Mouse (Mus musculus) forebrain, embryonic 16.5 days (tissue): ENCODE measurements around the gene Patj. TPM values are rescaled to one million over a fixed set of nuclear protein-coding genes. Genes with fewer than 3 reads are reported as not detected.
"Not testable (repeated sequence)": the region's sequence is repeated elsewhere in the genome, so short reads cannot be mapped to it uniquely, and the experiment has no call there.

ENCODE experiments used
- ATAC-seq: fragments of 200-750 bp; cut with Nextera tagmentation; 2 replicates; pipeline ENCODE4 v1.8.0; 2017; ENCODE audit warnings: mild to moderate bottlenecking, moderate library complexity
- H3K27ac ChIP-seq: fragments of 300-500 bp; sonication (generic); 2 replicates; pipeline ENCODE4 v1.5.1; 2014; ENCODE audit warnings: low read length, control low read depth
- H3K27me3 ChIP-seq: fragments of 300-500 bp; sonication (generic); replicated peaks from 2 replicates; pipeline ENCODE4 v1.6.1; 2014; ENCODE audit warnings: low read length; ENCODE audit not compliant: control insufficient read depth, insufficient read depth
- H3K36me3 ChIP-seq: fragments of 300-500 bp; sonication (generic); 2 replicates; pipeline ENCODE4 v1.6.1; 2014; ENCODE audit not compliant: control insufficient read depth, insufficient read depth
- H3K4me1 ChIP-seq: fragments of 300-500 bp; sonication (generic); replicated peaks from 2 replicates; pipeline ENCODE4 v1.6.1; 2014; ENCODE audit warnings: low read length; ENCODE audit not compliant: control insufficient read depth, insufficient read depth
- H3K4me2 ChIP-seq: fragments of 300-500 bp; sonication (generic); 2 replicates; pipeline ENCODE4 v1.6.1; 2014; ENCODE audit warnings: mild to moderate bottlenecking, low read length, control low read depth
- H3K4me3 ChIP-seq: fragments of 300-500 bp; sonication (generic); replicated peaks from 2 replicates; pipeline ENCODE4 v1.5.1; 2014; ENCODE audit warnings: mild to moderate bottlenecking, low read length, control low read depth
- H3K9ac ChIP-seq: fragments of 300-500 bp; sonication (generic); replicated peaks from 2 replicates; pipeline ENCODE4 v1.6.1; 2014; ENCODE audit warnings: low read depth, low read length, control low read depth
- H3K9me3 ChIP-seq: fragments of 300-500 bp; sonication (generic); 2 replicates; pipeline ENCODE4 v1.6.1; 2016; ENCODE audit warnings: low read length; ENCODE audit not compliant: control insufficient read depth
- WGBS: fragments of 180-500 bp; shearing (Covaris S2); extraction: QIAGEN DNeasy Blood & Tissue Kit; methylation state at CpG from one replicate; pipeline ENCODE4 v1.1.7; 2014; 5-methylcytosine and 5-hydroxymethylcytosine counted together
- polyA plus RNA-seq: library from polyadenylated mRNA; unstranded; fragments of >200 nt; fragmentation: Nextera tagmentation; extraction: Ambion mirVana; gene quantifications from 2 replicates; pipeline ENCODE4 v1.2.1, GENCODE M21; 2015

Patj gene
- polyA plus RNA-seq, 1 experiment from 2014 or later, result 5.9 TPM

GRCm38 (mm10) chr4:98700156-98700555 is 304.6 kb downstream of the Patj start:
- no peaks in the 10 kb centered on the region for H3K36me3 ChIP-seq
- H3K4me3 ChIP-seq, result no peak overlapping the region
- H3K4me2 ChIP-seq, result no peak overlapping the region
- 93% methylated on average over 3 of the region's 3 CpGs for WGBS
- no peaks in the 10 kb centered on the region for H3K9me3 ChIP-seq
- H3K27me3 ChIP-seq, result no peaks in the 10 kb centered on the region
- no peak for ATAC-seq
- H3K4me1 ChIP-seq, result peaks cover 7% of the 10 kb centered on the region
- no peak overlapping the region for H3K9ac ChIP-seq
- no peak overlapping the region for H3K27ac ChIP-seq

- Histone ChIP-seq H3K4me1 (peaks cover 7% of the 10 kb centered on the region), H3K9ac (peak overlapping the region; percentile 22; the same call in 1 of the 2 replicates), H3K4me2 (peak overlapping the region; percentile 28; the same call in 1 of the 2 replicates), H3K36me3 (no peaks in the 10 kb centered on the region), H3K27ac (no peak overlapping the region), H3K4me3 (no peak overlapping the region), H3K27me3 (no peaks in the 10 kb centered on the region), H3K9me3 (no peaks in the 10 kb centered on the region)
- ATAC-seq, result peak; percentile 83
- 26% methylated on average over 12 of the region's 12 CpGs for WGBS
Measured at GRCm38 (mm10) chr4:98702201-98702894, 306.8 kb downstream of the Patj start.

- H3K27ac ChIP-seq, result no peak overlapping the region
- H3K9ac ChIP-seq, result no peak overlapping the region
- H3K36me3 ChIP-seq, result no peaks in the 10 kb centered on the region
- H3K9me3 ChIP-seq, result no peaks in the 10 kb centered on the region
- no peaks in the 10 kb centered on the region for H3K4me1 ChIP-seq
- ATAC-seq, result no peak
- no peak overlapping the region for H3K4me3 ChIP-seq
- H3K4me2 ChIP-seq, result no peak overlapping the region
- no peaks in the 10 kb centered on the region for H3K27me3 ChIP-seq
- 92% methylated on average over 8 of the region's 8 CpGs for WGBS
Measured at GRCm38 (mm10) chr4:98710891-98711290, 315.3 kb downstream of the Patj start.

- Histone ChIP-seq H3K4me2 (no peak overlapping the region), H3K4me3 (no peak overlapping the region), H3K9me3 (no peaks in the 10 kb centered on the region), H3K4me1 (no peaks in the 10 kb centered on the region), H3K9ac (no peak overlapping the region), H3K27ac (no peak overlapping the region), H3K27me3 (no peaks in the 10 kb centered on the region), H3K36me3 (no peaks in the 10 kb centered on the region)
- 55% methylated on average over 17 of the region's 17 CpGs for WGBS
- ATAC-seq, result peak; percentile 58; the same call in 1 of the 2 replicates
Measured at GRCm38 (mm10) chr4:98717735-98718546, 322.4 kb downstream of the Patj start.

GRCm38 (mm10) chr4:98718547-98718917 is 322.9 kb downstream of the Patj start:
- no peak overlapping the region for H3K4me3 ChIP-seq
- H3K36me3 ChIP-seq, result no peaks in the 10 kb centered on the region
- no peak for ATAC-seq
- no peak overlapping the region for H3K27ac ChIP-seq
- no peaks in the 10 kb centered on the region for H3K4me1 ChIP-seq
- 81% methylated on average over 10 of the region's 10 CpGs for WGBS
- H3K9me3 ChIP-seq, result no peaks in the 10 kb centered on the region
- no peaks in the 10 kb centered on the region for H3K27me3 ChIP-seq
- no peak overlapping the region for H3K9ac ChIP-seq
- no peak overlapping the region for H3K4me2 ChIP-seq

- Histone ChIP-seq H3K36me3 (no peaks in the 10 kb centered on the region), H3K27me3 (peaks cover 8% of the 10 kb centered on the region), H3K4me1 (peaks cover 10% of the 10 kb centered on the region), H3K27ac (no peak overlapping the region), H3K4me3 (no peak overlapping the region), H3K9me3 (no peaks in the 10 kb centered on the region), H3K4me2 (no peak overlapping the region), H3K9ac (no peak overlapping the region)
- WGBS, result 12% methylated on average over 8 of the region's 8 CpGs
- ATAC-seq, result peak; percentile 37; the same call in 1 of the 2 replicates
Measured at GRCm38 (mm10) chr4:98722454-98722853, 326.9 kb downstream of the Patj start.

- H3K4me2 ChIP-seq, H3K9ac ChIP-seq, H3K36me3 ChIP-seq, H3K9me3 ChIP-seq, H3K27ac ChIP-seq, ATAC-seq, H3K4me3 ChIP-seq: not testable (repeated sequence)
- WGBS, result 93% methylated on average over 1 of the region's 1 CpGs
- peaks cover 11% of the 10 kb centered on the region for H3K4me1 ChIP-seq
- peaks cover 21% of the 10 kb centered on the region for H3K27me3 ChIP-seq
Measured at GRCm38 (mm10) chr4:98724682-98725081, 329.1 kb downstream of the Patj start.

GRCm38 (mm10) chr4:98725439-98725838 is 329.9 kb downstream of the Patj start:
- Histone ChIP-seq H3K36me3 (no peaks in the 10 kb centered on the region), H3K9me3 (no peaks in the 10 kb centered on the region), H3K4me1 (peaks cover 11% of the 10 kb centered on the region), H3K4me2 (no peak overlapping the region), H3K27ac (no peak overlapping the region), H3K4me3 (no peak overlapping the region), H3K27me3 (peaks cover 21% of the 10 kb centered on the region), H3K9ac (no peak overlapping the region)
- no peak for ATAC-seq
- 30% methylated on average over 4 of the region's 4 CpGs for WGBS

GRCm38 (mm10) chr4:98726590-98727237 is 331.1 kb downstream of the Patj start, which contains the start of gene L1td1:
L1td1 (plus strand) TSS chr4:98726734.
- WGBS, result 5% methylated on average over 29 of the region's 29 CpGs
- H3K27me3 ChIP-seq, result peaks cover 21% of the 10 kb centered on the region
- no peaks in the 10 kb centered on the region for H3K9me3 ChIP-seq
- no peaks in the 10 kb centered on the region for H3K36me3 ChIP-seq
- peak within 1 kb of the TSS; percentile 35 for H3K4me2 ChIP-seq
- no peak within 1 kb of the TSS for H3K27ac ChIP-seq
- peak within 1 kb of the TSS; percentile 18 for H3K4me3 ChIP-seq
- no peak for ATAC-seq
- no peak within 1 kb of the TSS; the same call in 1 of the 2 replicates for H3K9ac ChIP-seq
- H3K4me1 ChIP-seq, result peaks cover 11% of the 10 kb centered on the region
